Mouse (Mus musculus) kidney, adult 2 months (tissue): ENCODE results near the gene Tgm6. TPM values are rescaled to one million over a fixed set of nuclear protein-coding genes. Genes with fewer than 3 reads are reported as not detected.

Experiments used
- DNase-seq: peaks from one replicate; pipeline ENCODE4 v3.0.0; 2021
- H3K27ac ChIP-seq: fragments of 200-500 bp; 2 replicates; pipeline ENCODE4 v1.5.1; 2012; ENCODE audit warnings: low read depth, low read length, control low read depth, inconsistent platforms; ENCODE audit not compliant: insufficient read depth
- H3K27me3 ChIP-seq: fragments of 200-500 bp; replicated peaks from 2 replicates; pipeline ENCODE4 v1.6.1; 2012; ENCODE audit warnings: mild to moderate bottlenecking, moderate library complexity, low read length, inconsistent platforms; ENCODE audit not compliant: control insufficient read depth, insufficient read depth
- H3K36me3 ChIP-seq: fragments of 200-500 bp; 2 replicates; pipeline ENCODE4 v1.6.1; 2012; ENCODE audit warnings: mild to moderate bottlenecking, moderate library complexity, low read length, inconsistent platforms; ENCODE audit not compliant: control insufficient read depth, insufficient read depth
- H3K4me1 ChIP-seq: fragments of 200-500 bp; 2 replicates; pipeline ENCODE4 v1.6.1; 2011; ENCODE audit warnings: low read length; ENCODE audit not compliant: control insufficient read depth, insufficient read depth
- H3K4me3 ChIP-seq: fragments of 200-500 bp; 2 replicates; pipeline ENCODE4 v1.5.1; 2011; ENCODE audit warnings: mild to moderate bottlenecking, low read depth, low read length, control low read depth; ENCODE audit not compliant: insufficient read depth
- CTCF ChIP-seq: fragments of 200-500 bp; conservative IDR thresholded peaks from 2 replicates; pipeline ENCODE4 v1.5.1; 2011; ENCODE audit warnings: low read depth, mild to moderate bottlenecking, control low read depth, low read length, moderate library complexity, mixed read lengths; ENCODE audit not compliant: insufficient read depth, insufficient read length
- POLR2A ChIP-seq: fragments of 200-500 bp; IDR thresholded peaks from one replicate; pipeline ENCODE4 v1.6.1; 2011; ENCODE audit warnings: low read depth, low read length, control low read depth
- WGBS: fragments of 180-500 bp; shearing (Covaris S2); methylation state at CpG from one replicate; pipeline ENCODE4 v1.1.7; 2018; 5-methylcytosine and 5-hydroxymethylcytosine counted together
- polyA plus RNA-seq: library from polyadenylated mRNA; depleted of rRNA; stranded (reverse); fragments of >200 nt; gene quantifications from 2 replicates; pipeline ENCODE4 v1.2.3, GENCODE M21; 2012; rRNA removed

Gene Tgm6
- polyA plus RNA-seq, 1 experiment: not detected

GRCm38 (mm10) chr2:130178381-130178705, 66.1 kb downstream of the Tgm6 start:
- DNase-seq: no peak
- H3K36me3 ChIP-seq: peaks cover 9% of the 10 kb centered on the region
- TF ChIP-seq CTCF (no peak), POLR2A (no peak)
- WGBS: under 1% methylated on average over 11 of the region's 11 CpGs
- peaks cover 6% of the 10 kb centered on the region for H3K4me1 ChIP-seq
- H3K4me3 ChIP-seq: peak overlapping the region; percentile 86
- no peaks in the 10 kb centered on the region for H3K27me3 ChIP-seq
- peak overlapping the region; percentile 88 for H3K27ac ChIP-seq

GRCm38 (mm10) chr2:130178706-130179506, 66.7 kb downstream of the Tgm6 start, which contains the start of gene Snrpb:
Gene Snrpb (minus strand): TSS chr2:130179403.
- peak; percentile 95 for DNase-seq
- under 1% methylated on average over 81 of the region's 81 CpGs for WGBS
- H3K4me1 ChIP-seq: peaks cover 6% of the 10 kb centered on the region

GRCm38 (mm10) chr2:130179507-130180019, 67.3 kb downstream of the Tgm6 start:
- H3K4me3 ChIP-seq: peak overlapping the region; percentile 86
- no peak for TF ChIP-seq CTCF
- TF ChIP-seq POLR2A: no peak
- H3K27ac ChIP-seq: peak overlapping the region; percentile 74
- H3K4me1 ChIP-seq: peaks cover 6% of the 10 kb centered on the region
- peaks cover 5% of the 10 kb centered on the region for H3K36me3 ChIP-seq
- WGBS: 1% methylated on average over 15 of the region's 15 CpGs
- DNase-seq: no peak
- no peaks in the 10 kb centered on the region for H3K27me3 ChIP-seq

More at GRCm38 (mm10) chr2:130178706-130179506, 66.7 kb downstream of the Tgm6 start, which contains the start of gene Snrpb:
- TF ChIP-seq POLR2A (peak; percentile 52), CTCF (no peak)
- peak within 1 kb of the TSS; percentile 86 for H3K4me3 ChIP-seq
- peak within 1 kb of the TSS; percentile 88 for H3K27ac ChIP-seq
- H3K36me3 ChIP-seq: peaks cover 6% of the 10 kb centered on the region
- no peaks in the 10 kb centered on the region for H3K27me3 ChIP-seq

- H3K36me3 ChIP-seq: no peaks in the 10 kb centered on the region
- WGBS: 84% methylated on average over 12 of the region's 12 CpGs
- DNase-seq: no peak
- no peaks in the 10 kb centered on the region for H3K27me3 ChIP-seq
- no peak overlapping the region for H3K27ac ChIP-seq
- TF ChIP-seq CTCF: no peak
- TF ChIP-seq POLR2A: no peak
- H3K4me3 ChIP-seq: no peak overlapping the region
- no peaks in the 10 kb centered on the region for H3K4me1 ChIP-seq
Measured at GRCm38 (mm10) chr2:130188391-130188790, 76.2 kb downstream of the Tgm6 start.

GRCm38 (mm10) chr2:130194894-130195293, 82.7 kb downstream of the Tgm6 start, which contains the start of gene Tmc2:
Gene Tmc2 (plus strand): TSS chr2:130195194.
- no peaks in the 10 kb centered on the region for H3K27me3 ChIP-seq
- H3K4me1 ChIP-seq: no peaks in the 10 kb centered on the region
- H3K4me3 ChIP-seq: no peak within 1 kb of the TSS
- 96% methylated on average over 16 of the region's 16 CpGs for WGBS
- no peaks in the 10 kb centered on the region for H3K36me3 ChIP-seq
- H3K27ac ChIP-seq: no peak within 1 kb of the TSS
- DNase-seq: no peak
- TF ChIP-seq POLR2A (no peak), CTCF (no peak)

- Histone ChIP-seq H3K4me1 (no peaks in the 10 kb centered on the region), H3K4me3 (no peak overlapping the region), H3K36me3 (no peaks in the 10 kb centered on the region), H3K27me3 (no peaks in the 10 kb centered on the region; the same call in 1 of the 2 replicates), H3K27ac (no peak overlapping the region)
- no peak for TF ChIP-seq CTCF
- no peak for TF ChIP-seq POLR2A
- 84% methylated on average over 5 of the region's 5 CpGs for WGBS
- DNase-seq: no peak
Measured at GRCm38 (mm10) chr2:130200961-130201360, 88.7 kb downstream of the Tgm6 start.

Other genes with a start within 250 kb of the Tgm6 start
- 0.02 and 0.07 TPM in 2 replicates for gene Tgm3, start 100.1 kb upstream of the Tgm6 start, polyA plus RNA-seq
- 193 and 194 TPM in 2 replicates for gene Snrpb, start 67.0 kb downstream of the Tgm6 start, polyA plus RNA-seq
- not detected in 2 replicates for gene Tmc2, start 82.8 kb downstream of the Tgm6 start, polyA plus RNA-seq
- gene Nop56, start 162.0 kb downstream of the Tgm6 start, polyA plus RNA-seq: 22.1 and 26.8 TPM in 2 replicates
- gene Idh3b, start 172.1 kb downstream of the Tgm6 start, polyA plus RNA-seq: 524 and 525 TPM in 2 replicates
- 1.8 and 2.0 TPM in 2 replicates for gene Ebf4, start 182.8 kb downstream of the Tgm6 start, polyA plus RNA-seq